Mouse (Mus musculus) left cerebral cortex, postnatal 4 days (tissue): Measurements from ENCODE around the gene C87414. TPM values are rescaled to one million over a fixed set of nuclear protein-coding genes. Genes with fewer than 3 reads are reported as not detected.
"Not testable (repeated sequence)": the region's sequence is repeated elsewhere in the genome, so short reads cannot be mapped to it uniquely, and the experiment has no call there.

Experiments used
- DNase-seq: peaks from one replicate; pipeline ENCODE4 v3.0.0-alpha.2; 2022
- intact Hi-C: fragments of 180-260 bp; cut with DNase I; formaldehyde crosslinking; loops from one replicate; pipeline ENCODE4 v1.15.1; 2025
- total RNA-seq, 2 experiments: library from RNA; stranded (reverse); gene quantifications; 2 replicates each; pipeline ENCODE4 v1.2.3; 2021

The C87414 gene
- total RNA-seq, result not detected

GRCm38 (mm10) chr5:93671451-93671850 is at the start of gene C87414:
TSS of gene C87414 (minus strand) at chr5:93671551.
- DNase-seq, intact Hi-C loops: not testable (repeated sequence)

- intact Hi-C loops, DNase-seq: not testable (repeated sequence)
Observed at GRCm38 (mm10) chr5:93684661-93685060, 13.3 kb upstream of the C87414 start.

Other genes starting within 250 kb of the C87414 start
- not detected for gene Gm16427, start 131.4 kb downstream of the C87414 start, total RNA-seq
- gene Gm7792, start 172.2 kb upstream of the C87414 start, total RNA-seq, result not detected